Mouse (Mus musculus) bone marrow, adult 2 months (tissue): Measurements from ENCODE around the gene Limch1.

Experiments
- CTCF ChIP-seq: fragments of 200-500 bp; IDR thresholded peaks from 2 replicates; pipeline ENCODE4 v1.5.1; 2011; ENCODE audit warnings: low read length, control low read depth; ENCODE audit not compliant: control insufficient read depth, insufficient read depth
- POLR2A ChIP-seq: fragments of 200-500 bp; IDR thresholded peaks from 2 replicates; pipeline ENCODE4 v1.6.1; 2011; ENCODE audit warnings: low read depth, mild to moderate bottlenecking, control low read depth, low read length, borderline replicate concordance; ENCODE audit not compliant: control insufficient read depth

GRCm38 (mm10) chr5:66854263-66854662 is 108.6 kb downstream of the Limch1 start:
- TF ChIP-seq POLR2A (no peak), CTCF (no peak)
